Comparison of ENCODE assay signal across 10 mouse cellular contexts in genomic region chr7:24974893-24975595, GRCm38 (mm10). TPM values are rescaled to one million over a fixed set of nuclear protein-coding genes. Genes with fewer than 3 reads are reported as not detected.
A peak's percentile ranks its signal among the peaks of the same experiment; 100 is the strongest.
DNase-seq lines count a peak whose midpoint lies in the region; ATAC-seq and TF ChIP-seq lines count a peak whose summit lies in the region.
"Had no signal": no experiment of that assay in that cellular context is flagged by ENCODE, and none has a peak within 500 bp of the region (broad histone marks: within the 10 kb centered on the region; RNA-seq: fewer than 3 reads in every experiment).

No protein-coding gene starts in this region.

- H3K27ac ChIP-seq in heart, embryonic 11.5 days (ENCODE audit: low read depth, low read length): no peak overlapping the region
- no peak overlapping the region for H3K27ac ChIP-seq in olfactory bulb, adult 2 months (ENCODE audit: insufficient read depth, low read depth, low read length)
- H3K27ac ChIP-seq: stomach, embryonic 15.5 days had no signal

- no peak overlapping the region for H3K4me3 ChIP-seq in heart, embryonic 11.5 days (ENCODE audit: low read depth, low read length)
- H3K4me3 ChIP-seq in olfactory bulb, adult 2 months (ENCODE audit: insufficient read depth, low read depth, low read length): no peak overlapping the region
- H3K4me3 ChIP-seq: stomach, embryonic 15.5 days had no signal

- TF ChIP-seq CTCF in Patski (IDR thresholded peaks at IDR 0.05): peak; percentile 75
- peak; percentile 38; the same call in 1 of the 2 replicates for TF ChIP-seq CTCF in olfactory bulb, adult 2 months (IDR thresholded peaks at IDR 0.05; ENCODE audit: insufficient read depth, low read depth, low read length)

- no peak for TF ChIP-seq POLR2A in olfactory bulb, adult 2 months (IDR thresholded peaks at IDR 0.05; ENCODE audit: insufficient read depth, low read depth, low read length)

- H3K9me3 ChIP-seq in heart, embryonic 11.5 days (replicated peaks; ENCODE audit: control insufficient read depth, low read length): no peaks in the 10 kb centered on the region
- H3K9me3 ChIP-seq: stomach, embryonic 15.5 days had no signal

- no peaks in the 10 kb centered on the region for H3K36me3 ChIP-seq in heart, embryonic 11.5 days (ENCODE audit: control insufficient read depth, insufficient read depth, low read length)
- H3K36me3 ChIP-seq: stomach, embryonic 15.5 days had no signal

- no peaks in the 10 kb centered on the region; the same call in 1 of the 2 replicates for H3K4me1 ChIP-seq in heart, embryonic 11.5 days (ENCODE audit: control insufficient read depth, insufficient read depth, low read length)
- H3K4me1 ChIP-seq in olfactory bulb, adult 2 months (ENCODE audit: control insufficient read depth, insufficient read depth, low read length): peaks cover 20% of the 10 kb centered on the region

- CTCF ChIA-PET in Patski (lab: Charles Lee): interaction anchor here (0.9 to 1.8 kb wide), 2 partner anchors 10 to 18 kb away, joined by 3 to 6 read pairs; no protein-coding TSS in a partner anchor

- no peak overlapping the region for H3K4me2 ChIP-seq in heart, embryonic 11.5 days
- H3K4me2 ChIP-seq: stomach, embryonic 15.5 days had no signal

- POLR2A ChIA-PET in Patski (lab: Charles Lee): no interaction called here

- no peak overlapping the region for H3K9ac ChIP-seq in heart, embryonic 11.5 days (ENCODE audit: low read depth, low read length)
- H3K9ac ChIP-seq: stomach, embryonic 15.5 days had no signal

- H3K27me3 ChIP-seq in heart, embryonic 11.5 days (ENCODE audit: control insufficient read depth, insufficient read depth, low read length): no peaks in the 10 kb centered on the region
- peaks cover 8% of the 10 kb centered on the region for H3K27me3 ChIP-seq in Patski
- H3K27me3 ChIP-seq: stomach, embryonic 15.5 days had no signal

- 32% methylated on average over 9 of the region's 9 CpGs for WGBS in heart, embryonic 11.5 days (ENCODE audit: insufficient replicate concordance)
- 14% methylated on average over 9 of the region's 9 CpGs for WGBS in olfactory bulb, adult 2 months

- in situ Hi-C loops in Patski (cut with MboI; ENCODE audit: low pct_unique_long_range_greater_than_20kb): loop anchor here (5.0 kb wide), 1 partner anchor 93 kb away; the partner anchor contains the start of gene Rps19

- ATAC-seq in heart, embryonic 11.5 days (replicated peaks; ENCODE audit: insufficient number of reproducible peaks, low FRiP score, low TSS enrichment): no peak
- ATAC-seq in Patski: no peak

- DNase-seq in heart, adult 8-10 months (ENCODE audit: low spot score): peak; percentile 24
- DNase-seq in 416B (ENCODE audit: low read depth) (peak; percentile 88), Patski (ENCODE audit: low read depth, low spot score) (no peak), liver (peak; percentile 31)
- DNase-seq in embryo, embryonic 10.5 days (ENCODE audit: low spot score): peak; percentile 76
- no peak for DNase-seq in right cerebral cortex, postnatal 36 days (ENCODE audit: low spot score in 2 of 2)

RNA-seq across cellular contexts. Expression of gene Rabac1, which starts 2.5 kb away (rescaled TPM):
- total RNA-seq in heart, adult 8-10 months (2022): 100 to 1,000 TPM; 297 to 375 (median 324) TPM
- polyA plus RNA-seq in heart, embryonic 11.5 days (2014; fragmentation: Nextera tagmentation; extraction: Ambion mirVana): 157 and 163 TPM in 2 replicates
- 211 TPM for polyA plus RNA-seq in Patski (2021)
- not detected in 2 replicates for polyA plus RNA-seq in olfactory bulb, adult 2 months (2012; ENCODE audit: insufficient read depth, insufficient read length, low replicate concordance, missing spikeins)

RNA-seq across cellular contexts. Expression of gene Atp1a3, which starts 30.7 kb away (rescaled TPM):
- total RNA-seq in heart, adult 8-10 months (2022): 1 to 10 TPM in 2 of 4 experiments, under 1 TPM in 2; 0.60 to 3.3 (median 1.3) TPM
- polyA plus RNA-seq in heart, embryonic 11.5 days (2014; fragmentation: Nextera tagmentation; extraction: Ambion mirVana): 2.3 and 4.1 TPM in 2 replicates
- polyA plus RNA-seq in Patski (2021): 0.05 TPM
- 361 and 745 TPM in 2 replicates for polyA plus RNA-seq in olfactory bulb, adult 2 months (2012; ENCODE audit: insufficient read depth, insufficient read length, low replicate concordance, missing spikeins)

RNA-seq across cellular contexts. Expression of gene Gm4881, which starts 30.8 kb away (rescaled TPM):
- not detected for total RNA-seq in heart, adult 8-10 months (2022)
- polyA plus RNA-seq in heart, embryonic 11.5 days (2014; fragmentation: Nextera tagmentation; extraction: Ambion mirVana): not detected in 2 replicates
- not detected for polyA plus RNA-seq in Patski (2021)
- not detected in 2 replicates for polyA plus RNA-seq in olfactory bulb, adult 2 months (2012; ENCODE audit: insufficient read depth, insufficient read length, low replicate concordance, missing spikeins)
- total RNA-seq: left cerebral cortex, postnatal 25 days had no signal
- polyA plus RNA-seq: stomach, embryonic 15.5 days had no signal

Comparison
In these comparisons a context has a peak if more than half of its experiments do, and no peak if none do; other contexts are left out.
1. DNase-seq: peak in heart, adult 8-10 months (single experiment), 416B (single experiment), embryo, embryonic 10.5 days (single experiment) and liver (single experiment); none in Patski (single experiment) and right cerebral cortex, postnatal 36 days (0 of 2).
2. RNA of gene Atp1a3, which starts 30.7 kb away (polyA plus RNA-seq): 361 to 745 TPM in olfactory bulb, adult 2 months; 2.3 to 4.1 TPM in heart, embryonic 11.5 days and 0.05 TPM in Patski (single experiment); every median in the first group is over 10 times any median in the second.